Mouse (Mus musculus): Measurements from ENCODE around the gene Pde6d.

Pde6d gene

GRCm38 (mm10) chr1:86582451-86583096 lies at the start of gene Pde6d, which contains the start of gene Cops7b:
Gene Pde6d, minus strand, starts transcription at chr1:86582629.
Gene Cops7b, plus strand, starts transcription at chr1:86582904.
- peak; percentile 94 for DNase-seq

GRCm38 (mm10) chr1:86630527-86630926 lies 48.1 kb upstream of the Pde6d start:
- no peak for DNase-seq

- DNase-seq: no peak
Observed at GRCm38 (mm10) chr1:86629936-86630335, 47.5 kb upstream of the Pde6d start.

GRCm38 (mm10) chr1:86628270-86628669 lies 45.8 kb upstream of the Pde6d start:
- no peak for DNase-seq

GRCm38 (mm10) chr1:86623001-86624000 lies 40.9 kb upstream of the Pde6d start:
- DNase-seq: no peak

- DNase-seq: no peak
Observed at GRCm38 (mm10) chr1:86622296-86622695, 39.9 kb upstream of the Pde6d start.

- peak; percentile 72 for DNase-seq
Observed at GRCm38 (mm10) chr1:86618454-86619125, 36.2 kb upstream of the Pde6d start.

GRCm38 (mm10) chr1:86614269-86614668 lies 31.8 kb upstream of the Pde6d start:
- no peak for DNase-seq

GRCm38 (mm10) chr1:86612081-86612480 lies 29.7 kb upstream of the Pde6d start:
- DNase-seq: no peak

GRCm38 (mm10) chr1:86610954-86611353 lies 28.5 kb upstream of the Pde6d start:
- no peak for DNase-seq

GRCm38 (mm10) chr1:86600117-86600516 lies 17.7 kb upstream of the Pde6d start:
- DNase-seq: no peak

- DNase-seq: no peak
Observed at GRCm38 (mm10) chr1:86598516-86598915, 16.1 kb upstream of the Pde6d start.

- DNase-seq: no peak
Observed at GRCm38 (mm10) chr1:86596512-86596911, 14.1 kb upstream of the Pde6d start.

GRCm38 (mm10) chr1:86595315-86595714 lies 12.9 kb upstream of the Pde6d start:
- no peak for DNase-seq

GRCm38 (mm10) chr1:86594539-86594938 lies 12.1 kb upstream of the Pde6d start:
- DNase-seq: no peak

- DNase-seq: peak; percentile 84
Observed at GRCm38 (mm10) chr1:86586992-86587391, 4.6 kb upstream of the Pde6d start.

- no peak for DNase-seq
Observed at GRCm38 (mm10) chr1:86583709-86584108, 1.3 kb upstream of the Pde6d start.

- DNase-seq: peak; percentile 26
Observed at GRCm38 (mm10) chr1:86581692-86582450, 558 bp downstream of the Pde6d start.

GRCm38 (mm10) chr1:86580426-86580825 lies 2.0 kb downstream of the Pde6d start:
- DNase-seq: no peak

- no peak for DNase-seq
Observed at GRCm38 (mm10) chr1:86571941-86572340, 10.5 kb downstream of the Pde6d start.

GRCm38 (mm10) chr1:86571381-86571780 lies 11.0 kb downstream of the Pde6d start:
- DNase-seq: no peak

- no peak for DNase-seq
Observed at GRCm38 (mm10) chr1:86569292-86569860, 13.1 kb downstream of the Pde6d start.

Measured in right cerebral cortex, postnatal 14 days (tissue).